Mouse (Mus musculus) MN1 (cell line): Measurements from ENCODE around the gene Trex1.
A peak's percentile ranks its signal among the peaks of the same experiment; 100 is the strongest.

Source experiments
- DNase-seq: peaks from one replicate; pipeline ENCODE4 v3.0.0-alpha.2; 2016; ENCODE audit warnings: low spot score

Trex1 gene

GRCm38 (mm10) chr9:109087987-109088386 lies 28.5 kb upstream of the Trex1 start:
- DNase-seq = peak; percentile 52

DNA sequence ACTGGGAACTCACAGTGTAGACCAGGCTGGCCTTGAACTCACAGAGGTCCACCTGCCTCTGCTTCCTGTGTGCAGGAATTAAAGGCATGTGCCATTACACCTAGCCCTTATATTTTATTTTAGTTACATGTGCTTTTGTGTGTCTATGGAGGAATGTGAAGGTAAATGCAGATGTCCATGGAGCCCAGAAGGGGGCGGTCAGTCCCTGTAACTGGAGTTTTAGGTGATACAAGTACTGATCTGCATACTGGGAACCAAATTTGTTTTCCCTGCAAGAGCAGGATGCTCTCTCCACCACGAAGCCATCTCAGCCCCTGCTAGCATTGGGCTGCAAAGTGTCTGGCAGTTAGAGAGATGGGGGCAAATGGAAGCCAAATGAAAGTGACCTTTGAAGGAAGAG lies 25.4 kb upstream of the Trex1 start:
- peak; percentile 66 for DNase-seq

DNA sequence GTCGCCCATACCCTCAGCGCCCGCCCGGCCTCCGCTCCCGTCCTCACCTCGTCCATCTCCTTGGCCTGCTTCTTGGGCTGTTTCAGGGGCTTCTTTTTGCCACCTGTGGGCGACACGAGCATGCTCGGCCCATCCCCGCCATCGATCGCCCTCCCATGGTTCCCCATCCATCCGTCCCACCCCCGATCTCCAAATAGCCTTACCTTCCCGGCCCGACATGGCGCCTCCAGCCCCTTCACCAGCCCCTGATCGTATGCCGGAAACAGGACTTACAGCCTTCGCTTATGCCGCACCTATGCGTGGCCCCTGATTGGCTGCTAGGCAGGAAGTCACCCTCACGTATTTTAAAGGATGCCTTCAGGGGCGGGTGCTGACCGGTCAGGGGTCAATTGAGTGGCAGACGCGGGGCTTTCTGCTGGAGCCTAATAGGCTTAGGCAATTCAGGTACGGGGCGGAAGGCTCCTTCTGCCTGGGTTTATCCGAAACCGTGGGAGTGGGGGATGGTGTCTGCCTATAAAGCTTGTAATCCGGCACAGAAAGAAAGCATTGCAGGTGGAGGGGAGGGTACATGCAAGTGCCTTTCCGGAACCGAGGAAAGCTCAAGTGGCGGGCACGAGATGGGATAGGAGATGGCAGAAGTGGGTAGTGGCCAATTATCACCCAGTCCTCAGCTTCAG lies 22.7 kb upstream of the Trex1 start, which contains the start of the genes Ccdc51 and Tma7:
TSS of gene Ccdc51 (plus strand) at position 370 of the 677 bp plus-strand sequence.
TSS of gene Tma7 (minus strand) at position 464 of the 677 bp plus-strand sequence.
- peak; percentile 88 for DNase-seq

GRCm38 (mm10) chr9:109081749-109082123 lies 22.2 kb upstream of the Trex1 start:
- no peak for DNase-seq

DNA sequence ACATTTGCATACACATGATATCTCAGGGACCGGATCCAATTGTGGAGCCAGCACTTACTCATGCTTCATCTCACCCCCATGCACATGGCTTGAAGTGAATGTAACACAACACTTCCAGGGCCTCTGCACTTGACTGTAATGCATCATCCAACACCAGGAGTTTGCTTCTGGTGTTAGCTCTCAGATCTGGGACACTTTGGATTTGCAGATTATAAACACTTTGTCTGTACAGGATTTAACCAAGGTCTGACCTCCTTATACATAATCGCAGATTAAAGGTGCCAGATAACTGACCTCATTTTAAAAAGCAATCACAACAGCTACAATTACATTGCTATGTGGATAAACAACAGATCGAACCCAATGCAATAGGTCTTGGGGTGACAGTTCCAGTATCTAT lies 21.0 kb upstream of the Trex1 start:
- DNase-seq = no peak

- DNase-seq = peak; percentile 89
Observed at GRCm38 (mm10) chr9:109073661-109074573, 14.4 kb upstream of the Trex1 start, which contains the start of gene Atrip. TSS of gene Atrip (minus strand) at chr9:109074124.

DNA sequence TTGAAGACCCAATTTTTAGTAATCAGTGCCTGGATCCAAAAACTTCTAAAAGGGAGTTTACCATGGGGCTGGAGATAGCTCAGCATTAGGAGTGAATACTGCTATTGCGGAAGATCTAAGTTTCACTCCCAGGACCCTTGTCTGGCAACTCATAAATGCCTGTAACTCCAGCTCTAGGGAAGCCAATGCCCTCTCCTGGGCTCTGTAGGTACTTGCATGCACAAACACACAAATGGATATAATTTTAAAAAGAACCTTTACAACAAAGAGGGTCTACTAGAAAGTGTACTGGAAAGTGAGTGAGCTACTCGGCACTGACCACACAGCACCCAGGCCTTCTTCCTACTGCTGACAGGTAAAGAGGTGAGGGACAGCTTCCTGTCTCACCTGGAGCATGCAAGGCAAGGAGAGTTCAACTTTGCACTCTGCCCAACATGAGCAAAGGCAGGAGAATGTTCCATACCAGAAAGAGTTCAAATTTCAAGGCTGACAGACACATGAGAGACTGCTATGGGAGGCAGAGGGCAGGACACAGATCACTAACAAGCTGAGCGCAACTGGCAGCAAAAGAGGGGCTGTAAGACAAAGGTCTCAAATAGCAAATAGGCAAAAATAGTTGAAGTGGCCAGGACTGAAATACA lies 8.7 kb upstream of the Trex1 start:
- DNase-seq = no peak

DNA sequence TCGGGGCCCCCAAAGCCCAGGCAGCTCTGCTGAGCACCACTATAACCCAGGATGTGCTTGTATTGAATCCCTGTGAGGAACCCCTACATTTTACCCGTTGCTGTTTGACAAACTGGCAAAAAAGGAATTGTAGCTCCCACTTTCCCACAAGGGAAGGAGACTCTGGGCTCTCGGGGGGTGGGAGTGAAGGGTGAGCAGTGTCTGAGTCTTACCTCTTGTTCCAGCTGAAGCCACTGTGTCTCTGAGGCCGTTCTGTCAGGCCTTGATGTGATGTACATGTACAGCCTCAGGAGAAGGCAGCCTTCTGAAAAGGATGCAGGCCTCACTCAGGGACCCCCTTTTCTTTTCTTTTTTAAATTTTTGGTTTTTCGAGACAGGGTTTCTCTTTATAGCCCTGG lies 1.4 kb upstream of the Trex1 start:
- DNase-seq = no peak

- DNase-seq = no peak
Observed at GRCm38 (mm10) chr9:109060184-109060897, 807 bp upstream of the Trex1 start.

- no peak for DNase-seq
Observed at GRCm38 (mm10) chr9:109058006-109058765, 1.3 kb downstream of the Trex1 start.

GRCm38 (mm10) chr9:109057543-109057942 lies 2.0 kb downstream of the Trex1 start:
- DNase-seq = no peak

DNA sequence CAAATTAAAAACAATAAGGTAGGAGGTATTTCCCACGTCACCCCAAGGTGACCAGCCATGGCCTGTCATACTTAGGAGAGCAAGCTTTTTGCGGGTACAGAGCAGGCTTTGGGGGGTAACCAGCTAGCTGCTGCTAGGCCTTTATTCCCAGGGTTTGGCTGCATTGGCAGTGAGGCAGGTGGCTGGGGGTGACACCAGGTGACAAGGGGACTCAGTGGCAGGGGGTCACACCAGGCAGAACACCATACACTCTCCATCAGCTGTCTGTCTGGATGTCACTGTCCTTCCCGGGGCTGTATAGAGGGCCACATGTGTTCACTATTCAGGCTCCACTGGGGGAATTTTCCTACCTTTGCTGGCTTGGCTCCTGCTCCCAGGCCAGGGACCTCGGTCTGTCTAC lies 2.6 kb downstream of the Trex1 start:
- DNase-seq = no peak

DNA sequence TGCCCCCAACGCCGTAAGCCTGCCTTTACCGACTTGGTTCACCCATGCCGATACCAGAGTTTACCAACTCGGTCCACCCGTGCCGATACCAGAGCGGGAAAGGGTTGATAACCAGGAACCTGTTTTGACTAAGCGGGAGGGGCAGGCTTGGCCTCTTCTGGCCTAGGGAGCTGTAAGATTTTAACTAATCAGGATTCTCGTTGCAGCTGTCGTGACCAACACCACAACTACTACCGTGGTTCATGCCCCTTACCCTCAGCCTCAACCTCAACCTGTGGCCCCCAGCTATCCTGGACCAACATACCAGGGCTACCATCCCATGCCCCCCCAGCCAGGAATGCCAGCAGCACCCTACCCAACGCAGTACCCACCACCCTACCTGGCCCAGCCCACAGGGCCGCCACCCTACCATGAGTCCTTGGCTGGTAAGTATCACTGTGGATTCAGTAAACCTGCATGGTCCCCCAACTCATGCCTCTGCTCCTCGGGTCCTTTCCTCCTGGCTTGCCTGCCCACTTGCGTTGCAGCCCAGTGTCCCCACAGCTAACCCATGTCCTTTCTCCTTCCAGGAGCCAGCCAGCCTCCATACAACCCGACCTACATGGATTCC lies 3.3 kb downstream of the Trex1 start:
- no peak for DNase-seq

GRCm38 (mm10) chr9:109055271-109056030 lies 4.1 kb downstream of the Trex1 start:
- DNase-seq = no peak

GRCm38 (mm10) chr9:109054712-109055111 lies 4.8 kb downstream of the Trex1 start:
- peak; percentile 62 for DNase-seq

DNA sequence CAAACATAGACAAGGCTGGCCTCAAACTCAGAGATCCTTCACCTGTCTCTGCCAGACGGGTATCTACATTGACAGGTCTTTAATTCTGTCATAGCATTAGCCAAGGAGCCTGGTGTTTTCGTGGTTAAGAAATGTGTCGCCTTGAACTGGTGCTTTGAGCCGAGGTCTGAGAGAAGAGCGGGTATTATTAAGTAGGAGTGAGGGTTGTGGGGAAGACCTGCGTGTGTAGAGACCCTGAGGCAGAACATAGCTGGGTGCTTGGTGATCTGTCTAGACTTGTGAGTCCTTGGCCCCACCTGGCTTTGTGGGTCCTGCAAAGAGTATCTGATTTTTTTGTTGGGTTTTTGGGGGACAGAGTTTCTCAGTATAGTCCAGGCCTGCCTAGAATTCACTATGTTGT lies 5.7 kb downstream of the Trex1 start:
- DNase-seq = no peak

DNA sequence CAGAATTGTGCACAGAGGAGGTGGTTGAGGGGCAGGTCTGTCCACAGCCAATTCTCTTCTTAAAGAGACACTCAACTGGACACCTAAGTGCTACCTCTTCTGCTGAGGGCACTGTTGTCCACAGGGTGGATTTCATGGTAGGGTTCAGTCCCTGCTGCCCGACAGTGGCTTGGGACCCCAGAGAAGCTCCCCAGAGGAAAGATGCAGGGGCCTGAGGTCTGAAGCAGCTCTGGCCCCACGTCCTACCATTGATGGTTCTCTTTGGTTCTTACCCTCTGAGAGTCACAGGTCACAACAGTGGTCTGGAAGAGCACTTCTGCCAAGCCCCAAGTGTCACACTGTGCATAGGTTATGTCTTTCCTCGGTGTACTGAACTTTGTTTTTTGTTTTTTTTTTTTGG lies 6.2 kb downstream of the Trex1 start:
- DNase-seq = no peak

- DNase-seq = no peak
Observed at GRCm38 (mm10) chr9:109052490-109053260, 6.9 kb downstream of the Trex1 start.
